ENCODE assay signal across 11 mouse cellular contexts in the genomic region with DNA sequence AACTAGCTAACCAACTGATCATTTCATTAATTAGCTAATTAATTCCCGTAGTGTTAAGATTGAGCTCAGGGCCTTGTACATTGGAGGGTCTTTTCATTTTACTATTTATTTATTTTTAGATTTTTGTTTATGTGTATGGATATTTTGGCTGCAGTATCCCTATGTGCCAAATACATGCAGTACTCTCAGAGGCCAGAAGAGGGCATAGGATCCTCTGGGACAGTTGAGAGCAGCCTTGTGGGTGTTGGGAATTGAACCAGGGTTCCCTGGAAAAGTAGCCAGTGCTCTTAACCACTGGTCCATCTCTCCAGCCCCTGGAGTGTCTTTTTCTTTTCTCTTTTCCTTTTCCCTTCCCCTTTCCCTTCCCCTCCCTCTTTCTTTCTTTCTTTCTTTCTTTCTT. TPM values are rescaled to one million over a fixed set of nuclear protein-coding genes. Genes with fewer than 3 reads are reported as not detected.
DNase-seq lines count a peak whose midpoint lies in the region; ATAC-seq and TF ChIP-seq lines count a peak whose summit lies in the region.
"Had no signal": no experiment of that assay in that cellular context is flagged by ENCODE, and none has a peak within 500 bp of the region (broad histone marks: within the 10 kb centered on the region; RNA-seq: fewer than 3 reads in every experiment).

No protein-coding gene starts in this region.

- DNase-seq in left cerebral cortex, adult 2 months (ENCODE audit: extremely low spot score in 1 of 2, low spot score in 2 of 2) = no peak
- DNase-seq in left cerebral cortex, postnatal 25 days (ENCODE audit: low spot score in 2 of 2) = no peak
- DNase-seq in ZHBTc4 (ENCODE audit: low read depth, low spot score) = peak; percentile 68
- peak; percentile 48 for DNase-seq in retina, postnatal 1 day
- DNase-seq in gastrocnemius, adult 8-10 months (ENCODE audit: low spot score in 2 of 2) = no peak
- DNase-seq in right cerebral cortex, adult 2 months (ENCODE audit: low spot score in 2 of 2) = no peak

- H3K27ac ChIP-seq in left cerebral cortex, adult 2 months = no peak overlapping the region
- H3K27ac ChIP-seq: embryonic facial prominence, embryonic 13.5 days; hindbrain, embryonic 15.5 days; midbrain, embryonic 12.5 days; stomach, embryonic 15.5 days had no signal

- intact Hi-C loops in left cerebral cortex, adult 2 months (cut with DNase I) = loop anchor here (5.0 kb wide), 1 partner anchor 152 kb away; no protein-coding TSS in a partner anchor
- intact Hi-C loops in left cerebral cortex, postnatal 25 days (cut with DNase I) = no loop called here

- H3K4me3 ChIP-seq in left cerebral cortex, adult 2 months = no peak overlapping the region
- H3K4me3 ChIP-seq: embryonic facial prominence, embryonic 13.5 days; hindbrain, embryonic 15.5 days; midbrain, embryonic 12.5 days; stomach, embryonic 15.5 days had no signal

- ATAC-seq in erythroblast, adult 5-6 weeks (replicated peaks; ENCODE audit: low FRiP score, poor library complexity, severe bottlenecking) = 0 out of 2 replicates have a peak, but pooled peaks have one; percentile 57

- TF ChIP-seq CTCF in left cerebral cortex, adult 2 months (IDR thresholded peaks at IDR 0.05) = peak; percentile 50

RNA-seq across cellular contexts. Expression of a gene that starts 12.1 kb away (rescaled TPM):
- not detected for total RNA-seq in left cerebral cortex, adult 2 months (2021)
- not detected for total RNA-seq in left cerebral cortex, postnatal 25 days (2021)
- total RNA-seq in erythroblast, adult 5-6 weeks (2015; ENCODE audit: low replicate concordance) = 1,764 and 1,778 TPM in 2 replicates
- 605 and 1,001 TPM in 2 replicates for total RNA-seq in erythroblast, adult 5-6 weeks (2017; ENCODE audit: low replicate concordance)
- not detected for total RNA-seq in gastrocnemius, adult 8-10 months (2022)

RNA-seq across cellular contexts. Expression of a gene that starts 22.6 kb away (rescaled TPM):
- under 1 TPM; 0.45 to 0.75 TPM for total RNA-seq in left cerebral cortex, adult 2 months (2021)
- under 1 TPM; 0.32 to 0.44 TPM for total RNA-seq in left cerebral cortex, postnatal 25 days (2021)
- not detected in 2 replicates for total RNA-seq in erythroblast, adult 5-6 weeks (2015; ENCODE audit: low replicate concordance)
- not detected in 2 replicates for total RNA-seq in erythroblast, adult 5-6 weeks (2017; ENCODE audit: low replicate concordance)
- total RNA-seq in gastrocnemius, adult 8-10 months (2022) = not detected

RNA-seq across cellular contexts. Expression of a gene that starts 45.1 kb away (rescaled TPM):
- total RNA-seq in left cerebral cortex, adult 2 months (2021) = 100 to 1,000 TPM; 190 to 202 TPM
- 100 to 1,000 TPM; 165 to 189 TPM for total RNA-seq in left cerebral cortex, postnatal 25 days (2021)
- total RNA-seq in erythroblast, adult 5-6 weeks (2015; ENCODE audit: low replicate concordance) = 4.2 and 5.4 TPM in 2 replicates
- total RNA-seq in erythroblast, adult 5-6 weeks (2017; ENCODE audit: low replicate concordance) = 5.4 and 16.6 TPM in 2 replicates
- total RNA-seq in gastrocnemius, adult 8-10 months (2022) = not detected

RNA-seq across cellular contexts. Expression of a gene that starts 47.6 kb away (rescaled TPM):
- 1 to 10 TPM; 4.0 to 5.8 TPM for total RNA-seq in left cerebral cortex, adult 2 months (2021)
- total RNA-seq in left cerebral cortex, postnatal 25 days (2021) = 1 to 10 TPM; 4.2 to 4.4 TPM
- 0.38 TPM in 1 of 2 replicates, not detected in the other for total RNA-seq in erythroblast, adult 5-6 weeks (2015; ENCODE audit: low replicate concordance)
- 0.28 TPM in 1 of 2 replicates, not detected in the other for total RNA-seq in erythroblast, adult 5-6 weeks (2017; ENCODE audit: low replicate concordance)
- total RNA-seq in gastrocnemius, adult 8-10 months (2022) = 1 to 10 TPM; 1.3 to 3.0 (median 1.6) TPM

Comparison
In these comparisons a context has a peak if more than half of its experiments do, and no peak if none do; other contexts are left out.
1. DNase-seq: peak in ZHBTc4 (single experiment) and retina, postnatal 1 day (single experiment); none in left cerebral cortex, adult 2 months (0 of 2), left cerebral cortex, postnatal 25 days (0 of 2), gastrocnemius, adult 8-10 months (0 of 2) and right cerebral cortex, adult 2 months (0 of 2).
2. RNA of a gene that starts 12.1 kb away (total RNA-seq): 605 to 1,778 TPM in erythroblast, adult 5-6 weeks; not detected in left cerebral cortex, adult 2 months, not detected in left cerebral cortex, postnatal 25 days and not detected in gastrocnemius, adult 8-10 months; every median in the first group is over 100 times any median in the second.
3. RNA of a gene that starts 45.1 kb away (total RNA-seq): 190 to 202 TPM in left cerebral cortex, adult 2 months and 165 to 189 TPM in left cerebral cortex, postnatal 25 days; 4.2 to 16.6 TPM in erythroblast, adult 5-6 weeks and not detected in gastrocnemius, adult 8-10 months; every median in the first group is over 4 times any median in the second.